Mouse (Mus musculus): ENCODE data around the gene Ankrd22.

DNA sequence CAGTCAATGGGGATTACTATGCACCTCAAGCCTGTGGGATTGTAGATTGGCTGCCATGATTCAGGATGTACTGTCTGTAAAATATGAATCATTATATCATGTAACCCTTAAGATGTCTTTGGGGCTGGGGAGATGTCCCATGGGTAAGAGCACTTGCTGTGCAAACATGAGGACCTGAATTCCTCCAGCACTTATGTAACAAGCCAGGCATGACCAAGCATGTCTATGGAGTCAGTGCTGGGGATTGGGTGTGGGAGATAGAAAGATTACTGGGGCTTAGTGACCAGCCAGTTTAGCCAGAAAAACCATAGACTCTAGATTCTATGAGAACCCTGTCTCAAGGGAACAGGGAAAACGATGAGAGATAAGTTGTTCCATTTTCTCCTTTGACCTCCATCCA lies 46.8 kb downstream of the Ankrd22 start:
- TF ChIP-seq CTCF (IDR thresholded peaks at IDR 0.05; ENCODE audit: low read depth): no peak
- no peak for TF ChIP-seq EP300 (IDR thresholded peaks at IDR 0.05; ENCODE audit: low read depth)

Measured in liver, embryonic 14.5 days (tissue).